Mouse (Mus musculus): Measurements from ENCODE around the gene Fam205c.
"Not testable (repeated sequence)": the region's sequence is repeated elsewhere in the genome, so short reads cannot be mapped to it uniquely, and the experiment has no call there.

Gene Fam205c

GRCm38 (mm10) chr4:42898914-42899313, 24.9 kb upstream of the Fam205c start:
- no peak for DNase-seq (ENCODE audit: low read depth, low spot score)
- Histone ChIP-seq H3K27me3 (ENCODE audit: control insufficient read depth, insufficient read depth, low read length, poor library complexity, severe bottlenecking) (no peaks in the 10 kb centered on the region), H3K36me3 (ENCODE audit: control insufficient read depth, insufficient read depth, low read length, poor library complexity, severe bottlenecking) (no peaks in the 10 kb centered on the region)

GRCm38 (mm10) chr4:42895118-42895517, 21.1 kb upstream of the Fam205c start:
- H3K36me3 ChIP-seq (ENCODE audit: control insufficient read depth, insufficient read depth, low read length, poor library complexity, severe bottlenecking): no peaks in the 10 kb centered on the region
- DNase-seq (ENCODE audit: low read depth, low spot score): no peak
- H3K27me3 ChIP-seq (ENCODE audit: control insufficient read depth, insufficient read depth, low read length, poor library complexity, severe bottlenecking): no peaks in the 10 kb centered on the region

- H3K36me3 ChIP-seq (ENCODE audit: control insufficient read depth, insufficient read depth, low read length, poor library complexity, severe bottlenecking): no peaks in the 10 kb centered on the region
- DNase-seq (ENCODE audit: low read depth, low spot score): no peak
- H3K27me3 ChIP-seq (ENCODE audit: control insufficient read depth, insufficient read depth, low read length, poor library complexity, severe bottlenecking): no peaks in the 10 kb centered on the region
Observed at GRCm38 (mm10) chr4:42891176-42891575, 17.1 kb upstream of the Fam205c start.

- Histone ChIP-seq H3K27me3 (ENCODE audit: control insufficient read depth, insufficient read depth, low read length, poor library complexity, severe bottlenecking) (no peaks in the 10 kb centered on the region), H3K36me3 (ENCODE audit: control insufficient read depth, insufficient read depth, low read length, poor library complexity, severe bottlenecking) (no peaks in the 10 kb centered on the region)
- no peak for DNase-seq (ENCODE audit: low read depth, low spot score)
Observed at GRCm38 (mm10) chr4:42888806-42889205, 14.8 kb upstream of the Fam205c start.

- no peaks in the 10 kb centered on the region for H3K27me3 ChIP-seq (ENCODE audit: control insufficient read depth, insufficient read depth, low read length, poor library complexity, severe bottlenecking)
- no peak for DNase-seq (ENCODE audit: low read depth, low spot score)
- H3K36me3 ChIP-seq (ENCODE audit: control insufficient read depth, insufficient read depth, low read length, poor library complexity, severe bottlenecking): no peaks in the 10 kb centered on the region
Observed at GRCm38 (mm10) chr4:42886926-42887325, 12.9 kb upstream of the Fam205c start.

- H3K27me3 ChIP-seq (ENCODE audit: control insufficient read depth, insufficient read depth, low read length, poor library complexity, severe bottlenecking): no peaks in the 10 kb centered on the region
- no peak for DNase-seq (ENCODE audit: low read depth, low spot score)
- H3K36me3 ChIP-seq (ENCODE audit: control insufficient read depth, insufficient read depth, low read length, poor library complexity, severe bottlenecking): no peaks in the 10 kb centered on the region
Observed at GRCm38 (mm10) chr4:42880677-42880948, 6.6 kb upstream of the Fam205c start.

GRCm38 (mm10) chr4:42879829-42880676, 6.0 kb upstream of the Fam205c start:
- Histone ChIP-seq H3K36me3 (ENCODE audit: control insufficient read depth, insufficient read depth, low read length, poor library complexity, severe bottlenecking) (no peaks in the 10 kb centered on the region), H3K27me3 (ENCODE audit: control insufficient read depth, insufficient read depth, low read length, poor library complexity, severe bottlenecking) (no peaks in the 10 kb centered on the region)
- no peak for DNase-seq (ENCODE audit: low read depth, low spot score)

- no peaks in the 10 kb centered on the region for H3K27me3 ChIP-seq (ENCODE audit: control insufficient read depth, insufficient read depth, low read length, poor library complexity, severe bottlenecking)
- no peak for DNase-seq (ENCODE audit: low read depth, low spot score)
- no peaks in the 10 kb centered on the region for H3K36me3 ChIP-seq (ENCODE audit: control insufficient read depth, insufficient read depth, low read length, poor library complexity, severe bottlenecking)
Observed at GRCm38 (mm10) chr4:42877657-42878056, 3.6 kb upstream of the Fam205c start.

- H3K36me3 ChIP-seq (ENCODE audit: control insufficient read depth, insufficient read depth, low read length, poor library complexity, severe bottlenecking): no peaks in the 10 kb centered on the region
- peak; percentile 72 for DNase-seq (ENCODE audit: low read depth, low spot score)
- no peaks in the 10 kb centered on the region for H3K27me3 ChIP-seq (ENCODE audit: control insufficient read depth, insufficient read depth, low read length, poor library complexity, severe bottlenecking)
Observed at GRCm38 (mm10) chr4:42876586-42877291, 2.7 kb upstream of the Fam205c start.

GRCm38 (mm10) chr4:42872746-42873435, 1.1 kb downstream of the Fam205c start:
- DNase-seq (ENCODE audit: low read depth, low spot score): no peak
- H3K27me3 ChIP-seq (ENCODE audit: control insufficient read depth, insufficient read depth, low read length, poor library complexity, severe bottlenecking): no peaks in the 10 kb centered on the region
- H3K36me3 ChIP-seq (ENCODE audit: control insufficient read depth, insufficient read depth, low read length, poor library complexity, severe bottlenecking): no peaks in the 10 kb centered on the region

GRCm38 (mm10) chr4:42872151-42872550, 1.9 kb downstream of the Fam205c start:
- Histone ChIP-seq H3K27me3 (ENCODE audit: control insufficient read depth, insufficient read depth, low read length, poor library complexity, severe bottlenecking) (no peaks in the 10 kb centered on the region), H3K36me3 (ENCODE audit: control insufficient read depth, insufficient read depth, low read length, poor library complexity, severe bottlenecking) (no peaks in the 10 kb centered on the region)
- DNase-seq (ENCODE audit: low read depth, low spot score): no peak

- DNase-seq (ENCODE audit: low read depth, low spot score): no peak
- Histone ChIP-seq H3K27me3 (ENCODE audit: control insufficient read depth, insufficient read depth, low read length, poor library complexity, severe bottlenecking) (no peaks in the 10 kb centered on the region), H3K36me3 (ENCODE audit: control insufficient read depth, insufficient read depth, low read length, poor library complexity, severe bottlenecking) (no peaks in the 10 kb centered on the region)
Observed at GRCm38 (mm10) chr4:42870748-42871147, 3.3 kb downstream of the Fam205c start.

- Histone ChIP-seq H3K27me3 (ENCODE audit: control insufficient read depth, insufficient read depth, low read length, poor library complexity, severe bottlenecking) (no peaks in the 10 kb centered on the region), H3K36me3 (ENCODE audit: control insufficient read depth, insufficient read depth, low read length, poor library complexity, severe bottlenecking) (no peaks in the 10 kb centered on the region)
- no peak for DNase-seq (ENCODE audit: low read depth, low spot score)
Observed at GRCm38 (mm10) chr4:42868193-42868592, 5.8 kb downstream of the Fam205c start.

GRCm38 (mm10) chr4:42867390-42867789, 6.6 kb downstream of the Fam205c start:
- no peaks in the 10 kb centered on the region for H3K36me3 ChIP-seq (ENCODE audit: control insufficient read depth, insufficient read depth, low read length, poor library complexity, severe bottlenecking)
- no peaks in the 10 kb centered on the region for H3K27me3 ChIP-seq (ENCODE audit: control insufficient read depth, insufficient read depth, low read length, poor library complexity, severe bottlenecking)
- DNase-seq (ENCODE audit: low read depth, low spot score): no peak

- not testable (repeated sequence) for DNase-seq (ENCODE audit: low read depth, low spot score); H3K27me3 ChIP-seq (ENCODE audit: control insufficient read depth, insufficient read depth, low read length, poor library complexity, severe bottlenecking); H3K36me3 ChIP-seq (ENCODE audit: control insufficient read depth, insufficient read depth, low read length, poor library complexity, severe bottlenecking)
Observed at GRCm38 (mm10) chr4:42863487-42863886, 10.5 kb downstream of the Fam205c start.

All from splenic B cell, adult 2 months (primary cell).